Mouse (Mus musculus) olfactory bulb, adult 2 months (tissue): ENCODE data around the gene Tm4sf19. TPM values are rescaled to one million over a fixed set of nuclear protein-coding genes. Genes with fewer than 3 reads are reported as not detected.

Source experiments
- H3K27ac ChIP-seq: fragments of 200-500 bp; 2 replicates; pipeline ENCODE4 v1.5.1; 2012; ENCODE audit warnings: low read depth, low read length; ENCODE audit not compliant: insufficient read depth
- H3K4me1 ChIP-seq: fragments of 200-500 bp; 2 replicates; pipeline ENCODE4 v1.6.1; 2012; ENCODE audit warnings: low read length; ENCODE audit not compliant: control insufficient read depth, insufficient read depth
- H3K4me3 ChIP-seq: fragments of 200-500 bp; 2 replicates; pipeline ENCODE4 v1.5.1; 2012; ENCODE audit warnings: mild to moderate bottlenecking, low read depth, low read length, moderate library complexity; ENCODE audit not compliant: insufficient read depth
- CTCF ChIP-seq: fragments of 200-500 bp; IDR thresholded peaks from 2 replicates; pipeline ENCODE4 v1.5.1; 2012; ENCODE audit warnings: low read depth, mild to moderate bottlenecking, low read length, moderate library complexity; ENCODE audit not compliant: insufficient read depth
- POLR2A ChIP-seq: fragments of 200-500 bp; IDR thresholded peaks from 2 replicates; pipeline ENCODE4 v1.6.1; 2012; ENCODE audit warnings: mild to moderate bottlenecking, low read depth, low read length, moderate library complexity; ENCODE audit not compliant: insufficient read depth
- WGBS: fragments of 180-500 bp; shearing (Covaris S2); methylation state at CpG from one replicate; pipeline ENCODE4 v1.1.7; 2018; 5-methylcytosine and 5-hydroxymethylcytosine counted together
- polyA plus RNA-seq: library from polyadenylated mRNA; stranded (reverse); fragments of >200 nt; gene quantifications from 2 replicates; pipeline ENCODE4 v1.2.4, GENCODE M21; 2012; ENCODE audit warnings: low replicate concordance; ENCODE audit not compliant: missing spikeins, insufficient read depth, insufficient read length

The Tm4sf19 gene
- polyA plus RNA-seq, 1 experiment: not detected

DNA sequence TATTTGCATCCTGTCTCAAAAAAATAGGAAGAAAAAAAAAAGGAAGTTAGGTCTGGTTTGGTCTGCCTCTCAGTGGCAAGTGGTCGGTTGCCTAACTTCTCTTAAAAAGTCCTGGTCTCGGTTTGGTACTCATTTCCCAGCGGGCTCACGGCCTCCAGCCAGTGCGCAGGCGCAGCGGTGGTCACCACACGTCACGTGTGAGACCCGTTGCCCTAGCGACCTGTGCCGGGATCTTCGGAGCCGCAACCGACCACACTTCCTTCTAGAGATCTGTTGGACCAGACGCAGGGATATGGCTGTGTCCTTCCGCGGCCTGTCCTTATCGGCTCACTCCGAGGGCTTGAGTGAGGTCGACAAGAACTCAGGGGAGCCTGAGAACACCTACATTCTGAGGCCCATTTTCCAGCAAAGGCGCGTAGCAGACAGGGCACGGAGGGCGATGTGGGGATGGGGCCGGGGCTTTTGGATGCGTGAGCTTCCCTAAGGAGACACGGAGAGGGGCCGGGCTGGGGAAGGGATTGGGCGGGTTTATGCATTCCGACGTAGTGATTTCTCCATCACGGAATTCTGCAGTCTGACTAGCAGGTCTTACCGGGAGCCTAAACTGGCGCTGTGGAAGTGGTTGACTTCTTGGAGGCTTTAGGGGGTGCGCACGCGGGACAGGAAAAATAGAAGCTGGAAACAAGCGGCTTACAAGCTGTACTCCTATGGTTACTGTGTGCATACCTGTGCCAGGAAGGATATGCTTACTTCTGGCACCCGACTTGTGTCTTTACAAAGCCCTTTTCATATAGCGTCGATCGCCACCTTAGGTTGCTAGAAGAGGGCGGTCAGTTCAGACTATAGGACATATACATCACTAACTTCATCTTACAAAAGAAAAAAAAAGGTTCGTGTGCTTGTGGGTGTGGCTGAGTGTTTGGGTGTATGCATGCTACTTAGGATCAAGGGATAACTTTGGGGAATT lies 19.5 kb downstream of the Tm4sf19 start, which contains the start of gene Tctex1d2:
Gene Tctex1d2 (plus strand): TSS at position 186 of the 967 bp plus-strand sequence.
- peak within 1 kb of the TSS; percentile 62 for H3K4me3 ChIP-seq
- peak; percentile 73 for TF ChIP-seq POLR2A
- no peak for TF ChIP-seq CTCF
- under 1% methylated on average over 45 of the region's 45 CpGs for WGBS

GRCm38 (mm10) chr16:32427506-32427905 lies 27.2 kb downstream of the Tm4sf19 start:
- WGBS: 90% methylated on average over 3 of the region's 3 CpGs
- TF ChIP-seq CTCF: no peak
- no peak for TF ChIP-seq POLR2A
- Histone ChIP-seq H3K4me1 (peaks cover 4% of the 10 kb centered on the region), H3K27ac (no peak overlapping the region), H3K4me3 (no peak overlapping the region)

More for the DNA sequence above, 19.5 kb downstream of the Tm4sf19 start, which contains the start of gene Tctex1d2:
- H3K27ac ChIP-seq: peak within 1 kb of the TSS; percentile 72
- no peaks in the 10 kb centered on the region for H3K4me1 ChIP-seq

- Histone ChIP-seq H3K27ac (peak within 1 kb of the TSS; percentile 74), H3K4me1 (peaks cover 7% of the 10 kb centered on the region), H3K4me3 (peak within 1 kb of the TSS; percentile 76)
- WGBS: under 1% methylated on average over 54 of the region's 54 CpGs
- TF ChIP-seq CTCF: peak; percentile 27; the same call in 1 of the 2 replicates
- peak; percentile 78 for TF ChIP-seq POLR2A
Observed at GRCm38 (mm10) chr16:32430474-32431046, 30.3 kb downstream of the Tm4sf19 start, which contains the start of gene Pcyt1a. TSS of gene Pcyt1a (plus strand) at chr16:32430921.

- Histone ChIP-seq H3K4me3 (peak overlapping the region; percentile 76), H3K4me1 (peaks cover 7% of the 10 kb centered on the region), H3K27ac (peak overlapping the region; percentile 74)
- TF ChIP-seq POLR2A (no peak), CTCF (no peak)
- WGBS: under 1% methylated on average over 28 of the region's 28 CpGs
Observed at GRCm38 (mm10) chr16:32431047-32431591, 30.8 kb downstream of the Tm4sf19 start.

DNA sequence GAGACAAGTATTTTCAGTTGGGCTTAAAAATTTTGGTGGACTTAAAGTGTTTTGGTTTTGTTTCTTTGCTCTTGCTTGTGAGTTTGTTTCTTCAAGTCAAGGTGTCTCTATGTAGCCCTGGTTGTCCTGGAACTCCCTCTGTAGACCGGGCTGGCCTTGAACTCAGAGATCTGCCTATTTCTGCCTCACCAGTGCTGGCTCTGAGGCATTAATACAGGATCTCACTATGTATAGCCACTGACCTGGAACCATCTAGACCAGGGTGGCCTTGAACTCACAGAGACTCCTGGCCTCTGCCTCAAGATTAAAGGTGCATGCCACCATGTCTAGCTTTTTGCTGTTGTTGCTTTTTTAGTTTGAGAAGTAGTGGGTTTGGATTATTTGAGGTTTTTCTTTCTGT lies 31.6 kb downstream of the Tm4sf19 start:
- Histone ChIP-seq H3K27ac (no peak overlapping the region), H3K4me3 (no peak overlapping the region), H3K4me1 (peaks cover 7% of the 10 kb centered on the region)
- TF ChIP-seq POLR2A: no peak
- no peak for TF ChIP-seq CTCF
- 96% methylated on average over 1 of the region's 1 CpGs for WGBS

GRCm38 (mm10) chr16:32433138-32433537 lies 32.8 kb downstream of the Tm4sf19 start:
- 67% methylated on average over 2 of the region's 2 CpGs for WGBS
- Histone ChIP-seq H3K27ac (no peak overlapping the region), H3K4me3 (no peak overlapping the region), H3K4me1 (peaks cover 7% of the 10 kb centered on the region)
- no peak for TF ChIP-seq CTCF
- TF ChIP-seq POLR2A: no peak

GRCm38 (mm10) chr16:32434066-32434465 lies 33.8 kb downstream of the Tm4sf19 start:
- H3K27ac ChIP-seq: no peak overlapping the region
- 17% methylated on average over 6 of the region's 6 CpGs for WGBS
- H3K4me3 ChIP-seq: no peak overlapping the region
- TF ChIP-seq CTCF (no peak), POLR2A (no peak)
- H3K4me1 ChIP-seq: peaks cover 7% of the 10 kb centered on the region

- TF ChIP-seq CTCF (no peak), POLR2A (no peak)
- Histone ChIP-seq H3K4me1 (peaks cover 6% of the 10 kb centered on the region), H3K4me3 (no peak overlapping the region), H3K27ac (no peak overlapping the region)
Observed at GRCm38 (mm10) chr16:32434691-32435090, 34.4 kb downstream of the Tm4sf19 start.
